Mouse (Mus musculus) cerebellum, postnatal 36 days (tissue): Measurements from ENCODE around the gene Gm20547.
"Not testable (repeated sequence)": the region's sequence is repeated elsewhere in the genome, so short reads cannot be mapped to it uniquely, and the experiment has no call there.

ENCODE experiments used
- DNase-seq, 2 experiments: peaks; one replicate each; pipeline ENCODE4 v3.0.0; 2021 to 2022; ENCODE audit warnings: mixed read lengths in 2 of 2

The Gm20547 gene

GRCm38 (mm10) chr17:34881683-34882310 is at the start of gene Gm20547:
Gene Gm20547 (minus strand): TSS chr17:34882042.
- no peak for DNase-seq

- peak; percentile 99 for DNase-seq
Observed at GRCm38 (mm10) chr17:34931061-34931734, 49.4 kb upstream of the Gm20547 start, which contains the start of gene Neu1. Gene Neu1 (plus strand): TSS chr17:34931253.

- no peak for DNase-seq
Observed at GRCm38 (mm10) chr17:34928841-34929240, 47.0 kb upstream of the Gm20547 start.

GRCm38 (mm10) chr17:34927306-34928019 is 45.6 kb upstream of the Gm20547 start:
- DNase-seq: no peak

- DNase-seq: no peak
Observed at GRCm38 (mm10) chr17:34924258-34924657, 42.4 kb upstream of the Gm20547 start.

GRCm38 (mm10) chr17:34922939-34923338 is 41.1 kb upstream of the Gm20547 start:
- DNase-seq: no peak

- no peak for DNase-seq
Observed at GRCm38 (mm10) chr17:34917188-34917587, 35.3 kb upstream of the Gm20547 start.

- no peak for DNase-seq
Observed at GRCm38 (mm10) chr17:34916316-34916715, 34.5 kb upstream of the Gm20547 start.

GRCm38 (mm10) chr17:34915410-34915831 is 33.6 kb upstream of the Gm20547 start:
- DNase-seq: no peak

GRCm38 (mm10) chr17:34913930-34914665 is 32.3 kb upstream of the Gm20547 start, which contains the start of gene Slc44a4:
Gene Slc44a4 (plus strand): TSS chr17:34914466.
- no peak for DNase-seq

GRCm38 (mm10) chr17:34911945-34912351 is 30.1 kb upstream of the Gm20547 start:
- DNase-seq: peak; percentile 75 to 78

GRCm38 (mm10) chr17:34910982-34911381 is 29.1 kb upstream of the Gm20547 start:
- no peak for DNase-seq

GRCm38 (mm10) chr17:34902895-34903294 is 21.1 kb upstream of the Gm20547 start:
- no peak for DNase-seq

GRCm38 (mm10) chr17:34901948-34902347 is 20.1 kb upstream of the Gm20547 start:
- DNase-seq: not testable (repeated sequence)

- not testable (repeated sequence) for DNase-seq
Observed at GRCm38 (mm10) chr17:34900826-34901225, 19.0 kb upstream of the Gm20547 start.

- no peak for DNase-seq
Observed at GRCm38 (mm10) chr17:34899890-34900243, 18.0 kb upstream of the Gm20547 start.

- peak; percentile 28 to 33 for DNase-seq
Observed at GRCm38 (mm10) chr17:34899053-34899889, 17.4 kb upstream of the Gm20547 start.

- DNase-seq: no peak
Observed at GRCm38 (mm10) chr17:34898706-34899052, 16.8 kb upstream of the Gm20547 start.

GRCm38 (mm10) chr17:34898160-34898586 is 16.3 kb upstream of the Gm20547 start, which contains the start of the genes C2 and Ehmt2:
Gene C2 (minus strand): TSS chr17:34898265.
Gene Ehmt2 (plus strand): TSS chr17:34898469.
- peak; percentile 76 to 84 for DNase-seq

- peak; percentile 35 to 49 for DNase-seq
Observed at GRCm38 (mm10) chr17:34897373-34898159, 15.7 kb upstream of the Gm20547 start.

GRCm38 (mm10) chr17:34896366-34896765 is 14.5 kb upstream of the Gm20547 start:
- DNase-seq: no peak
